In the genomic region with DNA sequence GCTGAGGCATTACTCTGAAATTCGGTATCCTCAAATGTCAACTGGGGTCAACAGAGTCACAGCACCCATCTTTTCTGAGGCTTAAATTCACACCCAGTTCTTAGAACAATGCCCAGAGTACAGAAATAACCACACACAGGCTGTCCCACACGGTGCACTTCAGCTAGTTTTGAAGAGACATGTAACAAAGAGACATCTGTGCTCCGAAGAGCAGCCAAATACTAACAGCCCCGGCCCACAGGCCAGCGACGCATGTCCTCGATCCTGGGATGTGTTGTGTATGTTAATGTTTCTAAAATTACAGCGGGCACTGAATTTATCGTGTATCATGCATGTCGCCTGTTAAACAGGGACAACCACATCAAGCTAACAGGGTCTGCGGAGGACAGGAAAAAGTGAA, we compare ENCODE assay signal across 19 mouse cellular contexts.
DNase-seq lines count a peak whose midpoint lies in the region; ATAC-seq and TF ChIP-seq lines count a peak whose summit lies in the region.
"Had no signal": no experiment of that assay in that cellular context is flagged by ENCODE, and none has a peak within 500 bp of the region (broad histone marks: within the 10 kb centered on the region; RNA-seq: fewer than 3 reads in every experiment).

No protein-coding gene starts in this region.

- ATAC-seq in forebrain, embryonic 11.5 days (replicated peaks; ENCODE audit: low FRiP score), result no peak
- ATAC-seq in forebrain, embryonic 12.5 days (ENCODE audit: low FRiP score), result no peak
- ATAC-seq in limb, embryonic 15.5 days (ENCODE audit: insufficient number of reproducible peaks, low FRiP score, low TSS enrichment, low read depth), result no peak
- ATAC-seq: activated CD4-positive, CD25-positive, alpha-beta regulatory T cell, adult 4 months had no signal

- no peak overlapping the region for H3K4me2 ChIP-seq in forebrain, embryonic 11.5 days (ENCODE audit: low read depth, low read length, severe bottlenecking)
- H3K4me2 ChIP-seq in forebrain, embryonic 12.5 days, result no peak overlapping the region
- no peak overlapping the region for H3K4me2 ChIP-seq in limb, embryonic 15.5 days
- H3K4me2 ChIP-seq: heart, embryonic 11.5 days; kidney, embryonic 15.5 days had no signal

- 0 out of 2 replicates have a peak overlapping the region, but pooled peaks have one; percentile 30 for H3K27ac ChIP-seq in forebrain, embryonic 10.5 days
- H3K27ac ChIP-seq in forebrain, embryonic 11.5 days (ENCODE audit: low read depth, low read length), result no peak overlapping the region
- peak overlapping the region; percentile 65; the same call in 1 of the 2 replicates for H3K27ac ChIP-seq in forebrain, embryonic 12.5 days
- 0 out of 2 replicates have a peak overlapping the region, but pooled peaks have one; percentile 33 for H3K27ac ChIP-seq in limb, embryonic 15.5 days
- no peak overlapping the region for H3K27ac ChIP-seq in heart, adult 2 months
- H3K27ac ChIP-seq: kidney, embryonic 15.5 days; macrophage; stomach, postnatal 0 days had no signal

- no peak for TF ChIP-seq EP300 in heart, adult 2 months (IDR thresholded peaks at IDR 0.05; ENCODE audit: insufficient read depth, low read depth, low read length)

- H3K4me1 ChIP-seq in forebrain, embryonic 10.5 days, result peaks cover 41% of the 10 kb centered on the region
- H3K4me1 ChIP-seq in forebrain, embryonic 11.5 days (replicated peaks; ENCODE audit: control insufficient read depth, insufficient read depth, low read length), result peaks cover 14% of the 10 kb centered on the region
- H3K4me1 ChIP-seq in forebrain, embryonic 12.5 days, result peaks cover 45% of the 10 kb centered on the region
- peaks cover 20% of the 10 kb centered on the region for H3K4me1 ChIP-seq in limb, embryonic 15.5 days
- peaks cover 1% of the 10 kb centered on the region; the same call in 1 of the 2 replicates for H3K4me1 ChIP-seq in heart, adult 2 months (ENCODE audit: control insufficient read depth, insufficient read depth, low read length)

- intact Hi-C loops in heart, adult 2 months (cut with DNase I), result no loop called here

- peaks cover 15% of the 10 kb centered on the region for H3K36me3 ChIP-seq in forebrain, embryonic 10.5 days (replicated peaks)
- no peaks in the 10 kb centered on the region for H3K36me3 ChIP-seq in forebrain, embryonic 11.5 days (ENCODE audit: control insufficient read depth, insufficient read depth, low read length)
- no peaks in the 10 kb centered on the region for H3K36me3 ChIP-seq in forebrain, embryonic 12.5 days (replicated peaks)
- no peaks in the 10 kb centered on the region for H3K36me3 ChIP-seq in limb, embryonic 15.5 days
- no peaks in the 10 kb centered on the region for H3K36me3 ChIP-seq in heart, adult 2 months (ENCODE audit: control insufficient read depth, insufficient read depth, low read length)
- H3K36me3 ChIP-seq: kidney, embryonic 15.5 days had no signal

- WGBS in forebrain, embryonic 10.5 days, result 96% methylated on average over 11 of the region's 11 CpGs
- WGBS in forebrain, embryonic 11.5 days, result 91% methylated on average over 11 of the region's 11 CpGs
- 91% methylated on average over 11 of the region's 11 CpGs for WGBS in forebrain, embryonic 12.5 days
- 84% methylated on average over 11 of the region's 11 CpGs for WGBS in limb, embryonic 15.5 days
- WGBS in heart, adult 2 months, result 90% methylated on average over 11 of the region's 11 CpGs

- H3K27me3 ChIP-seq in forebrain, embryonic 10.5 days (ENCODE audit: poor library complexity, severe bottlenecking), result no peaks in the 10 kb centered on the region
- H3K27me3 ChIP-seq in forebrain, embryonic 11.5 days (ENCODE audit: control insufficient read depth, insufficient read depth, low read length), result no peaks in the 10 kb centered on the region
- no peaks in the 10 kb centered on the region for H3K27me3 ChIP-seq in forebrain, embryonic 12.5 days
- no peaks in the 10 kb centered on the region for H3K27me3 ChIP-seq in limb, embryonic 15.5 days
- no peaks in the 10 kb centered on the region for H3K27me3 ChIP-seq in heart, adult 2 months (ENCODE audit: control insufficient read depth, insufficient read depth, low read length)
- H3K27me3 ChIP-seq: kidney, embryonic 15.5 days had no signal

- no peak overlapping the region for H3K9ac ChIP-seq in forebrain, embryonic 11.5 days (ENCODE audit: low read length)
- no peak overlapping the region for H3K9ac ChIP-seq in forebrain, embryonic 12.5 days
- no peak overlapping the region for H3K9ac ChIP-seq in limb, embryonic 15.5 days
- H3K9ac ChIP-seq in heart, adult 2 months (ENCODE audit: low read depth, low read length), result no peak overlapping the region
- H3K9ac ChIP-seq: kidney, embryonic 15.5 days had no signal

- no peaks in the 10 kb centered on the region for H3K79me2 ChIP-seq in heart, adult 2 months (replicated peaks; ENCODE audit: control insufficient read depth, insufficient read depth, low read length)

- H3K9me3 ChIP-seq in forebrain, embryonic 10.5 days, result peaks cover 5% of the 10 kb centered on the region; the same call in 1 of the 2 replicates
- no peaks in the 10 kb centered on the region for H3K9me3 ChIP-seq in forebrain, embryonic 11.5 days (ENCODE audit: control insufficient read depth, low read length)
- no peaks in the 10 kb centered on the region for H3K9me3 ChIP-seq in forebrain, embryonic 12.5 days
- H3K9me3 ChIP-seq in limb, embryonic 15.5 days, result no peaks in the 10 kb centered on the region
- H3K9me3 ChIP-seq: kidney, embryonic 15.5 days had no signal

- no peak for TF ChIP-seq CTCF in heart, adult 2 months (IDR thresholded peaks at IDR 0.05)

- H3K4me3 ChIP-seq in forebrain, embryonic 10.5 days, result no peak overlapping the region
- H3K4me3 ChIP-seq in forebrain, embryonic 11.5 days (ENCODE audit: low read depth, low read length), result no peak overlapping the region
- H3K4me3 ChIP-seq in forebrain, embryonic 12.5 days (replicated peaks), result no peak overlapping the region
- no peak overlapping the region for H3K4me3 ChIP-seq in limb, embryonic 15.5 days
- H3K4me3 ChIP-seq in heart, adult 2 months, result no peak overlapping the region
- H3K4me3 ChIP-seq: kidney, embryonic 15.5 days had no signal

- DNase-seq in forebrain, embryonic 10.5 days (ENCODE audit: extremely low spot score, low spot score), result no peak
- no peak for DNase-seq in forebrain, embryonic 11.5 days (ENCODE audit: low spot score)
- DNase-seq in layer of hippocampus, postnatal 10 days (ENCODE audit: low spot score in 2 of 2), result peak; percentile 19 to 38
- DNase-seq in layer of hippocampus, adult 8-10 months (ENCODE audit: low spot score in 2 of 2), result no peak
- DNase-seq in thymus, postnatal 25 days, result no peak
- no peak for DNase-seq in heart, adult 2 months
- DNase-seq: adrenal gland, postnatal 10 days; cerebellum, adult 9-11 months; gastrocnemius, postnatal 10 days; kidney, adult 11 months; kidney, postnatal 36 days; thymus, adult 2 months had no signal

- no peak for TF ChIP-seq POLR2A in heart, adult 2 months (IDR thresholded peaks at IDR 0.05; ENCODE audit: insufficient read depth, low read depth, low read length)

Comparison
In these comparisons a context has a peak if more than half of its experiments do, and no peak if none do; other contexts are left out.
1. DNase-seq: peak in layer of hippocampus, postnatal 10 days (2 of 2); none in forebrain, embryonic 10.5 days (single experiment), forebrain, embryonic 11.5 days (single experiment), layer of hippocampus, adult 8-10 months (0 of 2), thymus, postnatal 25 days (single experiment) and heart, adult 2 months (0 of 2).
2. H3K27ac ChIP-seq: peak in forebrain, embryonic 10.5 days (single experiment), forebrain, embryonic 12.5 days (single experiment) and limb, embryonic 15.5 days (single experiment); none in forebrain, embryonic 11.5 days (single experiment) and heart, adult 2 months (single experiment).